Mouse (Mus musculus) kidney, embryonic 14.5 days (tissue): ENCODE results near the gene Nxph1. TPM values are rescaled to one million over a fixed set of nuclear protein-coding genes. Genes with fewer than 3 reads are reported as not detected.

Experiments used
- ATAC-seq: fragments of 200-750 bp; cut with Nextera tagmentation; 2 replicates; pipeline ENCODE4 v1.8.0; 2017; ENCODE audit warnings: moderate number of reproducible peaks, mild to moderate bottlenecking, moderate TSS enrichment, moderate library complexity; ENCODE audit not compliant: low FRiP score, low TSS enrichment
- H3K27ac ChIP-seq: fragments of 300-500 bp; sonication (generic); 2 replicates; pipeline ENCODE4 v1.5.1; 2014; ENCODE audit warnings: low read depth, mild to moderate bottlenecking, low read length, moderate library complexity, mixed read lengths
- H3K27me3 ChIP-seq: fragments of 300-500 bp; sonication (generic); 2 replicates; pipeline ENCODE4 v1.6.1; 2014; ENCODE audit warnings: mild to moderate bottlenecking, low read length; ENCODE audit not compliant: control insufficient read depth, insufficient read depth
- H3K36me3 ChIP-seq: fragments of 300-500 bp; sonication (generic); 2 replicates; pipeline ENCODE4 v1.6.1; 2014; ENCODE audit warnings: low read length, mixed read lengths; ENCODE audit not compliant: control insufficient read depth, insufficient read depth
- H3K4me1 ChIP-seq: fragments of 300-500 bp; sonication (generic); 2 replicates; pipeline ENCODE4 v1.6.1; 2014; ENCODE audit warnings: low read length, mixed read lengths; ENCODE audit not compliant: control insufficient read depth, insufficient read depth
- H3K4me2 ChIP-seq: fragments of 300-500 bp; sonication (generic); replicated peaks from 2 replicates; pipeline ENCODE4 v1.6.1; 2014; ENCODE audit warnings: low read depth, mild to moderate bottlenecking, low read length
- H3K4me3 ChIP-seq: fragments of 300-500 bp; sonication (generic); 2 replicates; pipeline ENCODE4 v1.5.1; 2014; ENCODE audit warnings: mild to moderate bottlenecking, low read length
- H3K9ac ChIP-seq: fragments of 300-500 bp; sonication (generic); 2 replicates; pipeline ENCODE4 v1.6.1; 2014; ENCODE audit warnings: low read depth, mild to moderate bottlenecking, low read length, moderate library complexity
- H3K9me3 ChIP-seq: fragments of 300-500 bp; sonication (generic); 2 replicates; pipeline ENCODE4 v1.6.1; 2016; ENCODE audit warnings: low read length; ENCODE audit not compliant: control insufficient read depth
- WGBS: fragments of 180-500 bp; shearing (Covaris S2); extraction: QIAGEN DNeasy Blood & Tissue Kit; methylation state at CpG from one replicate; pipeline ENCODE4 v1.1.7; 2014; 5-methylcytosine and 5-hydroxymethylcytosine counted together
- polyA plus RNA-seq: library from polyadenylated mRNA; unstranded; fragments of >200 nt; fragmentation: Nextera tagmentation; extraction: Ambion mirVana; gene quantifications from 2 replicates; pipeline ENCODE4 v1.2.1, GENCODE M21; 2014

The Nxph1 gene
- polyA plus RNA-seq, 1 experiment from 2014 or later: 0.11 TPM

DNA sequence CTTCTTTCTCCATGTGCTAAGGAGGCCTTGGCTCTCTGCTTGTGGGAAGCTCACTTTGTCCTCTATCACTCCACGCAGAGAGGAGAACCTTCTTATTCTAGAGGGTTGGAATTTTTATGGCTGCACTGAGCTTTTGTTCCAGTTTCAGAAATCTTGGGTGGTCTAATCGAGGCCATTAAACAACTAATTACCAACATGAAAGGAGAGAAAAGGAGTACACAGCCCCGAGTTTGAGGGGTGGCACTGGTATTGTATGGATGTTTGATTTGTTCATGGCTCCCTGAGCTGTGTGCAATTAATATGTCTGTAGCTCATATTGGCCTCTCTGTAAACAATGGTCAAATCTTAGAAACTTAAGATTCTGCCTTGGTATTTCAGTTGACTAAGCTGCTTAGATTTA lies 54.5 kb downstream of the Nxph1 start:
- Histone ChIP-seq H3K4me2 (no peak overlapping the region), H3K4me1 (no peaks in the 10 kb centered on the region), H3K9me3 (no peaks in the 10 kb centered on the region), H3K9ac (no peak overlapping the region), H3K27ac (no peak overlapping the region), H3K4me3 (no peak overlapping the region), H3K27me3 (no peaks in the 10 kb centered on the region), H3K36me3 (no peaks in the 10 kb centered on the region)
- WGBS: 31% methylated on average over 3 of the region's 3 CpGs
- ATAC-seq: no peak

DNA sequence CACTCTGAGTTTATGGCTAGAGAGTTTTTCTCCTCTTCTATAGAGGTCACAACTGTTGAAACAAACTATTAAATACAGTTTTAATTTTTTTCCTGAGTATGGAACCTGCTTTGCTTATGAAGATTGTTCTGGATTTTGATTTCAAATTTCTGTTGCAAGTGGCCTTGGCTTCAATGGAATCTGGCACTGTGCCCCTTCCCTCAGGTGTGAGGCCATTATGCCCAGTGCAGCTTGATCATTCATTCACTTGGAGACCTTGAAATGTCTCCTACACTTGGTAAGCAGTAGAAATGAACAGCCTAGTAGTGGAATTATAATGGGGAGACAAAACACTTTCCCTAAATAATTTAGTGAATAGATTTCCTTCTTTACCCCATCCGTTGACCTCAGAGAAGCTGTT lies 78.4 kb downstream of the Nxph1 start:
- 93% methylated on average over 1 of the region's 1 CpGs for WGBS
- H3K27ac ChIP-seq: no peak overlapping the region
- no peak overlapping the region for H3K9ac ChIP-seq
- no peak overlapping the region for H3K4me2 ChIP-seq
- no peaks in the 10 kb centered on the region for H3K4me1 ChIP-seq
- no peaks in the 10 kb centered on the region for H3K36me3 ChIP-seq
- no peak for ATAC-seq
- H3K9me3 ChIP-seq: no peaks in the 10 kb centered on the region
- no peaks in the 10 kb centered on the region for H3K27me3 ChIP-seq
- H3K4me3 ChIP-seq: no peak overlapping the region

DNA sequence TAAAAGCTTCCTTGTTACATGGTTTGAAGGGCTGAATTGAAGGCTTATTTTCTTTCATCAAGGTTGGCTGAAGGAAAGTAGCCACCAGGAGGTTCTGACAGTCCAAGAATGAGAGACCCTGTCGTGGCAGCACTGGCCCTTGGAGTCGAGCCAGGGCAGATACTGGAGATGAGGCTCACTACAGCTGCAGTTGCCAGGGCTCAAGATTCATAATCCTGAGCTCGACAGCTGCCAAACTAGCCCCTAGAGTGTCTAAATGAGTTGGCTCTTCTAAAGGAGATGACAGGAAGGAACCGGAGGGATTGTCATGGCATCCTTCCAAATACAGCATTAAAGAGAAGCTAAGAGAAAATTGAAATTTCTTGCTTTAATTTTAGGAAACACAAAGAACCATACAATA lies 78.9 kb downstream of the Nxph1 start:
- no peaks in the 10 kb centered on the region for H3K27me3 ChIP-seq
- H3K9ac ChIP-seq: no peak overlapping the region
- 71% methylated on average over 4 of the region's 4 CpGs for WGBS
- no peak overlapping the region for H3K4me3 ChIP-seq
- H3K4me1 ChIP-seq: no peaks in the 10 kb centered on the region
- no peak for ATAC-seq
- no peak overlapping the region for H3K27ac ChIP-seq
- no peak overlapping the region for H3K4me2 ChIP-seq
- no peaks in the 10 kb centered on the region for H3K36me3 ChIP-seq
- H3K9me3 ChIP-seq: no peaks in the 10 kb centered on the region

- Histone ChIP-seq H3K36me3 (no peaks in the 10 kb centered on the region), H3K4me1 (no peaks in the 10 kb centered on the region), H3K4me2 (no peak overlapping the region), H3K27ac (no peak overlapping the region), H3K9ac (no peak overlapping the region), H3K27me3 (no peaks in the 10 kb centered on the region), H3K4me3 (no peak overlapping the region), H3K9me3 (no peaks in the 10 kb centered on the region)
- no peak for ATAC-seq
- WGBS: 91% methylated on average over 1 of the region's 1 CpGs
These were observed 80.3 kb downstream of the Nxph1 start for GRCm38 (mm10) chr6:9028501-9028900.

DNA sequence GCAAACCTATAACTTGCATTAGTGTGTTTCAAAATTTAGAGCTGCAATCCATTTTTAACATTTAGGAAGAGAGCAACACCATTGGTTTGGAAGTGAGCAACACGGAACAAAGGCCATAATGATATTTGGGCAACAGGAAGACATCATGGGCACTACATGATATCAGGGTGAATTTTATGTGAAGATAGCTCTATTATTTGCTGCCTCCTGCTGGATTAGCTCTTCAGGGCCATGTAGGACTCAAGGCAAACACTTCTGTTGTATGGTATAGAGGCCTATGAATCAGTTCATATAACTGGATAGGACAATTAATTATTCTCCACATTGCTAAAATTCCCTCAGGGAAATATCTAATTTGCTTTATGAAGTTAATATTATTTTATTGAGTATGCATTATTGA lies 91.1 kb downstream of the Nxph1 start:
- no peak overlapping the region for H3K4me3 ChIP-seq
- ATAC-seq: no peak
- WGBS: 97% methylated on average over 1 of the region's 1 CpGs
- H3K27me3 ChIP-seq: no peaks in the 10 kb centered on the region
- H3K4me2 ChIP-seq: no peak overlapping the region
- H3K36me3 ChIP-seq: no peaks in the 10 kb centered on the region
- no peaks in the 10 kb centered on the region for H3K9me3 ChIP-seq
- no peak overlapping the region for H3K9ac ChIP-seq
- H3K4me1 ChIP-seq: no peaks in the 10 kb centered on the region
- no peak overlapping the region for H3K27ac ChIP-seq

DNA sequence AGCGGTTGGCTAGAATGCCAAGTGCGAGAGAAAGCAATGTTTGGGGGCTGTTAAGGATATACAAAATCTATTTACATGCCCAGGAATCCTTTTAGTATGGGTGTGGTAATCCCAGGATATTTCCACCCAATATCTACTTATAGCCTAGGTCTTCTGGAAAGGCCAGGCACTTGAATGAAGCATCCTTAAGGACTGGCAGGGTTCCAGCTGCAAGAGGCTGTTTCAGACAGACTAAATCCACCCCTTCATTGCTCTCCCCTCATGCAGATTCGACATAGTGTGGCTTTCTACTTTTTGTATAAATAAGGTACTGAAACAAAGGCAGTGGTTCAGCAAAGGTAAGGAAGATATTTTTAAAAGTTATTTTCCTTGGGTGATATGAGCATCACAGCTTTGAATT lies 92.8 kb downstream of the Nxph1 start:
- H3K4me3 ChIP-seq: no peak overlapping the region
- no peaks in the 10 kb centered on the region for H3K27me3 ChIP-seq
- WGBS: 82% methylated on average over 3 of the region's 3 CpGs
- H3K36me3 ChIP-seq: no peaks in the 10 kb centered on the region
- no peaks in the 10 kb centered on the region for H3K9me3 ChIP-seq
- no peak overlapping the region for H3K9ac ChIP-seq
- no peak for ATAC-seq
- no peak overlapping the region for H3K4me2 ChIP-seq
- no peak overlapping the region for H3K27ac ChIP-seq
- H3K4me1 ChIP-seq: no peaks in the 10 kb centered on the region

DNA sequence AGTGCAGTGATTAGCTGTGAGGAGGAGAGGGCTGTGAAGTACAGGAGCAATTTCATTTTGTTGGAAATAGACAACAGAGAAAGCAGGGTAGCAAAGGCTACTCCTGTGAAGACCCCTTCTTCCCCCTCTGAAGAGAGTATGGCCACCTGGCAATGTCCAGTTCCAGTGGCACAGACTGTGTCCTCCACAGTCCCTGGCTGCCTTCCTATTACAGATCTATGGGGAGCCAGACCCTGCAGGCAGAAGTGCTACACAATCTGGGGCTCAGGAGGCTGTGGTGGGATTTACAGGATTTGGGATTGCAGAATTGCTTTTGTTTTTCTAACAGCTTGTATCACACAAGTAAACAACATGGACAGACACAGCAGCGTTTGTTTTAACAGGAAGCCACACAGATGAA lies 94.2 kb downstream of the Nxph1 start:
- no peak overlapping the region for H3K27ac ChIP-seq
- no peak for ATAC-seq
- no peak overlapping the region for H3K9ac ChIP-seq
- H3K9me3 ChIP-seq: no peaks in the 10 kb centered on the region
- H3K4me3 ChIP-seq: no peak overlapping the region
- no peaks in the 10 kb centered on the region for H3K36me3 ChIP-seq
- 22% methylated on average over 1 of the region's 1 CpGs for WGBS
- H3K4me1 ChIP-seq: no peaks in the 10 kb centered on the region
- H3K4me2 ChIP-seq: no peak overlapping the region
- H3K27me3 ChIP-seq: no peaks in the 10 kb centered on the region

GRCm38 (mm10) chr6:9046815-9047214 lies 98.6 kb downstream of the Nxph1 start:
- Histone ChIP-seq H3K27ac (no peak overlapping the region), H3K9ac (no peak overlapping the region), H3K4me3 (no peak overlapping the region), H3K36me3 (no peaks in the 10 kb centered on the region), H3K9me3 (no peaks in the 10 kb centered on the region), H3K4me1 (no peaks in the 10 kb centered on the region), H3K27me3 (no peaks in the 10 kb centered on the region), H3K4me2 (no peak overlapping the region)
- peak; percentile 60; the same call in 1 of the 2 replicates for ATAC-seq
- WGBS: 9% methylated on average over 2 of the region's 2 CpGs

- Histone ChIP-seq H3K36me3 (no peaks in the 10 kb centered on the region), H3K4me2 (no peak overlapping the region), H3K27me3 (no peaks in the 10 kb centered on the region), H3K9ac (no peak overlapping the region), H3K27ac (no peak overlapping the region), H3K4me3 (no peak overlapping the region), H3K9me3 (no peaks in the 10 kb centered on the region), H3K4me1 (no peaks in the 10 kb centered on the region)
- 86% methylated on average over 4 of the region's 4 CpGs for WGBS
- ATAC-seq: no peak
These were observed 113.3 kb downstream of the Nxph1 start for GRCm38 (mm10) chr6:9061261-9062105.
